Mouse (Mus musculus): ENCODE measurements around the gene Hspb6.

DNA sequence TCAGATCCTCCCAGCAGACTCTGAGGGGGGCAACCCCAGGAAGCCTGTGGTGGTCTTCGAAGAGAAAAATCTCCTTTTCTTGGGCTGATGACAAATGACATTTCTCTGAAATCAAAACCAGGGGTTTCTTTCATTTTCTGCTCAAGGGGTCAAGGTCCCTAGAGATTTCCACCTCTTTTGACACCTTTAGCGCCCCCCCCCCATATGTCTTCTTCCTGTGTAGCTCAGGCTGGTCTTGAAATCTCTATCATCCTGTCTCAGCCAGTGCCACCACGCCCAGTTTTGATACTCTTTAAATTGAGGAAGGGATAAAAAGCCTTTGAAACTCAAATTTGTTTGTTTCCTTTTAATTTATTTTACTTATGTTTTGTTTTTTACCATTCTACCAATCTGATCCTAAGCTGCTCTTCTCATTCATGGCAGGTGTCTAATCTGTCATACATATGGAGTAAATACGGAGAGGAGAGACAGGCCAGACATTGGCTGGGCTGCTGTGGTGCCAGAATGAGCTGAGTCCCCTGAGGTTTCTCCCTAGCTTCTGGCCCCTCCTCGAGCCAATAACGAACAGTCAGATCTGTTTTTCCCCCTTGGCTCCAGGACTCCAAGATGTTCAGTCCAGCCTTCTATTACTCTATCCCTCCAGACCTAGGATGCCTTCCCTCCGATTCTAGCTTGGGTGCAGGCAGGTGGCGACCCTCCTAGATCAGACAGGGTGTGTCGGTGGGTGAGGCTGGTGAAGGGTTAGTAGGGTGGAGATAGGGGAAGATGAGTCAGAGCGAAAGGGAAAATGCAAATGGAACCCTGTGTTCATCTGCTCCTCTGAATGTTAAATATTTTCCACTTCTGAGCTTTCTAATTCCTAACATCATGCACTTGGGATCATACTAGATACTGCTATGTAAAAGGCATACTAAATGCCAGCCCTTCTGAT, 41.9 kb downstream of the Hspb6 start:
- TF ChIP-seq POLR2A (IDR thresholded peaks at IDR 0.05; ENCODE audit: low read depth, low read length) (no peak), CTCF (IDR thresholded peaks at IDR 0.05; ENCODE audit: extremely low read depth, insufficient read length, insufficient replicate concordance, low read depth, low read length) (no peak)
